Mouse (Mus musculus): Measurements from ENCODE around the gene Pnpla5.

GRCm38 (mm10) chr15:84135472-84135871 lies 12.5 kb upstream of the Pnpla5 start:
- no peak for TF ChIP-seq GATA1 (IDR thresholded peaks at IDR 0.05; ENCODE audit: borderline replicate concordance, low read length)
- no peak for TF ChIP-seq FLI1 (IDR thresholded peaks at IDR 0.05; ENCODE audit: low read length)
